Mouse (Mus musculus) midbrain, embryonic 12.5 days (tissue): ENCODE measurements at regions not wholly inside any gene's neighbourhood (a gene's known extent, or its start where the extent isn't known, plus 50 kb on each side); places are given as distances from the start of the nearest gene placed in this dataset.

Experiments used
- ATAC-seq: fragments of 200-750 bp; cut with Nextera tagmentation; 2 replicates; pipeline ENCODE4 v1.8.0; 2017; ENCODE audit warnings: low read depth, moderate TSS enrichment, moderate library complexity; ENCODE audit not compliant: low FRiP score
- H3K27ac ChIP-seq: fragments of 300-500 bp; sonication (generic); replicated peaks from 2 replicates; pipeline ENCODE4 v1.5.1; 2016; ENCODE audit warnings: mild to moderate bottlenecking
- H3K27me3 ChIP-seq: fragments of 300-500 bp; sonication (generic); 2 replicates; pipeline ENCODE4 v1.6.1; 2016; ENCODE audit warnings: mild to moderate bottlenecking
- H3K36me3 ChIP-seq: fragments of 300-500 bp; sonication (generic); 2 replicates; pipeline ENCODE4 v1.6.1; 2016
- H3K4me1 ChIP-seq: fragments of 300-500 bp; sonication (generic); 2 replicates; pipeline ENCODE4 v1.6.1; 2016
- H3K4me2 ChIP-seq: fragments of 300-500 bp; sonication (generic); replicated peaks from 2 replicates; pipeline ENCODE4 v1.6.1; 2016; ENCODE audit warnings: mild to moderate bottlenecking, moderate library complexity
- H3K4me3 ChIP-seq: fragments of 300-500 bp; sonication (generic); 2 replicates; pipeline ENCODE4 v1.5.1; 2016; ENCODE audit warnings: mild to moderate bottlenecking
- H3K9ac ChIP-seq: fragments of 300-500 bp; sonication (generic); replicated peaks from 2 replicates; pipeline ENCODE4 v1.6.1; 2016; ENCODE audit warnings: mild to moderate bottlenecking, moderate library complexity
- H3K9me3 ChIP-seq: fragments of 300-500 bp; sonication (generic); 2 replicates; pipeline ENCODE4 v1.6.1; 2016; ENCODE audit warnings: mild to moderate bottlenecking
- WGBS: fragments of 180-500 bp; shearing (Covaris S2); methylation state at CpG from one replicate; pipeline ENCODE4 v1.1.7; 2016; 5-methylcytosine and 5-hydroxymethylcytosine counted together

DNA sequence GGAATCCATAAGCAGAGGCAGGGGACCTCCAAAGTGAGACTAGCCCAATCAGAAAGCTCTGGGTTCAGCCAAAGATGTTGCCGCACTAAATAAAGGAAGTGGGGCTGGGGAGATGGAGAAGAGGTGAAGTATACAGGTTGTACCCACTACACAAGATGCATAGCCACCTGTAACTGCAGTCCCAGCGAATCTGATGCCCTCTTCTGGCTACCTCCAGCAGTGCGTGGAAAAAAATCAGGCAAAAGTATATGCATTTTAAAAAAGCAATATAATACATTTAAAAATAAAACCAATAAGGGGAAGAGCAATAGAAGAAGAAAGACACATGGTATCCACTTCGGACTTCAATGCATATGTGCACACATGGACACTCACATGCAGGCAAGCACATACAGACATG, 183.8 kb upstream of the Tmem132c start:
- H3K4me3 ChIP-seq = no peak overlapping the region
- WGBS = 71% methylated on average over 4 of the region's 4 CpGs
- H3K9ac ChIP-seq = no peak overlapping the region
- no peak overlapping the region for H3K4me2 ChIP-seq
- no peaks in the 10 kb centered on the region for H3K4me1 ChIP-seq
- H3K36me3 ChIP-seq = no peaks in the 10 kb centered on the region
- H3K27me3 ChIP-seq = no peaks in the 10 kb centered on the region
- H3K27ac ChIP-seq = no peak overlapping the region
- ATAC-seq = no peak
- no peaks in the 10 kb centered on the region for H3K9me3 ChIP-seq

DNA sequence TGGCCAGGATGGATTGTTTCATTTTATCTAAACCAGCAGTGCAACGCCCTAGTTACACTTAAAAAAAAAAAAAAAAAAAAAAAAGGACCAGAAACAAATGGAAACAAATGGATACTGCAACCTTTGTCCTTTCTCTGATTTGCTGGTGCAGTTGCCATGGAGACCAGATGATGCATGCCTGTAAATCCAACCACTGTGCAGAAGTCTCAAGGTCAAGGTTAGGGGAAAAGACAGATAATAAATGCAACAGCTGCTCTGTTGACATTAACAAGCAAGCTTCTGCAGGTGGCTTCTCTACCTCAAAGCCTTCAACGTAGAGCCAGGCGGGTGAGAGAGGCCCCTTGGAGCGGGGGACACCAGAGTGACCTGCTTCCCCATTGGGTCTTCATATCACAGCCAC, 167.3 kb upstream of the Tmem132c start:
- WGBS = 59% methylated on average over 4 of the region's 4 CpGs
- ATAC-seq = no peak

More for the DNA sequence above, 167.3 kb upstream of the Tmem132c start:
- no peaks in the 10 kb centered on the region for H3K4me1 ChIP-seq
- H3K9me3 ChIP-seq = no peaks in the 10 kb centered on the region
- no peak overlapping the region for H3K4me2 ChIP-seq
- H3K4me3 ChIP-seq = no peak overlapping the region
- no peak overlapping the region for H3K9ac ChIP-seq
- H3K27ac ChIP-seq = no peak overlapping the region
- no peaks in the 10 kb centered on the region for H3K36me3 ChIP-seq
- H3K27me3 ChIP-seq = no peaks in the 10 kb centered on the region
